24 mouse cellular contexts compared by ENCODE assay signal in genomic region chr4:63753855-63754254, GRCm38 (mm10). TPM values are rescaled to one million over a fixed set of nuclear protein-coding genes. Genes with fewer than 3 reads are reported as not detected.
DNase-seq lines count a peak whose midpoint lies in the region; ATAC-seq and TF ChIP-seq lines count a peak whose summit lies in the region.
"Had no signal": no experiment of that assay in that cellular context is flagged by ENCODE, and none has a peak within 500 bp of the region (broad histone marks: within the 10 kb centered on the region; RNA-seq: fewer than 3 reads in every experiment).

No protein-coding gene starts in this region.

- H3K79me2 ChIP-seq in heart, adult 2 months (replicated peaks; ENCODE audit: control insufficient read depth, insufficient read depth, low read length) = no peaks in the 10 kb centered on the region
- no peaks in the 10 kb centered on the region for H3K79me2 ChIP-seq in myocyte (ENCODE audit: control insufficient read depth, insufficient read depth)

- peak; percentile 15 for DNase-seq in heart, adult 11 months
- no peak for DNase-seq in heart, adult 2 months
- DNase-seq in liver, postnatal 0 days = no peak
- DNase-seq: adrenal gland, adult 2 months; adrenal gland, postnatal 10 days; adrenal gland, postnatal 25 days; cerebellum, adult 11 months; cerebellum, adult 18-20 months; cerebellum, adult 8-10 months; cerebellum, adult 9-11 months; cerebellum, postnatal 14 days; cerebellum, postnatal 36 days; forebrain, postnatal 0 days had no signal

- no peak overlapping the region for H3K4me3 ChIP-seq in heart, adult 2 months
- no peak overlapping the region for H3K4me3 ChIP-seq in liver, embryonic 15.5 days (replicated peaks)
- no peak overlapping the region for H3K4me3 ChIP-seq in liver, postnatal 0 days (ENCODE audit: low read depth, low read length)
- H3K4me3 ChIP-seq in embryonic fibroblast, embryonic 13.5 days (ENCODE audit: insufficient read depth, low read length) = no peak overlapping the region
- no peak overlapping the region for H3K4me3 ChIP-seq in myocyte
- no peak overlapping the region for H3K4me3 ChIP-seq in midbrain, embryonic 13.5 days (replicated peaks)
- H3K4me3 ChIP-seq: embryonic facial prominence, embryonic 13.5 days; embryonic facial prominence, embryonic 15.5 days; forebrain, embryonic 13.5 days; forebrain, embryonic 15.5 days had no signal

- H3K27me3 ChIP-seq in heart, adult 2 months (ENCODE audit: control insufficient read depth, insufficient read depth, low read length) = no peaks in the 10 kb centered on the region
- no peaks in the 10 kb centered on the region for H3K27me3 ChIP-seq in liver, embryonic 15.5 days
- H3K27me3 ChIP-seq in liver, postnatal 0 days (ENCODE audit: insufficient read depth, low read length) = no peaks in the 10 kb centered on the region
- no peaks in the 10 kb centered on the region for H3K27me3 ChIP-seq in myocyte (ENCODE audit: control insufficient read depth, insufficient read depth, insufficient read length)
- no peaks in the 10 kb centered on the region; the same call in 1 of the 2 replicates for H3K27me3 ChIP-seq in midbrain, embryonic 13.5 days
- H3K27me3 ChIP-seq: embryonic facial prominence, embryonic 13.5 days; embryonic facial prominence, embryonic 15.5 days; forebrain, embryonic 13.5 days; forebrain, embryonic 15.5 days had no signal

- H3K9me3 ChIP-seq in liver, embryonic 15.5 days (replicated peaks) = no peaks in the 10 kb centered on the region
- H3K9me3 ChIP-seq in liver, postnatal 0 days (ENCODE audit: low read length) = no peaks in the 10 kb centered on the region
- H3K9me3 ChIP-seq in midbrain, embryonic 13.5 days = no peaks in the 10 kb centered on the region
- H3K9me3 ChIP-seq: embryonic facial prominence, embryonic 13.5 days; embryonic facial prominence, embryonic 15.5 days; forebrain, embryonic 13.5 days; forebrain, embryonic 15.5 days had no signal

- WGBS in heart, adult 2 months = 91% methylated on average over 2 of the region's 2 CpGs
- WGBS in liver, embryonic 15.5 days (ENCODE audit: insufficient replicate concordance) = 48% methylated on average over 2 of the region's 2 CpGs
- 52% methylated on average over 2 of the region's 2 CpGs for WGBS in liver, postnatal 0 days (ENCODE audit: insufficient replicate concordance)
- 87% methylated on average over 2 of the region's 2 CpGs for WGBS in midbrain, embryonic 13.5 days

- H3K4me1 ChIP-seq in heart, adult 2 months (ENCODE audit: control insufficient read depth, insufficient read depth, low read length) = no peaks in the 10 kb centered on the region
- no peaks in the 10 kb centered on the region for H3K4me1 ChIP-seq in liver, embryonic 15.5 days (replicated peaks)
- H3K4me1 ChIP-seq in liver, postnatal 0 days (ENCODE audit: insufficient read depth) = no peaks in the 10 kb centered on the region
- peaks cover 11% of the 10 kb centered on the region; the same call in 1 of the 2 replicates for H3K4me1 ChIP-seq in embryonic fibroblast, embryonic 13.5 days (ENCODE audit: control insufficient read depth, insufficient read depth, low read length)
- no peaks in the 10 kb centered on the region; the same call in 1 of the 2 replicates for H3K4me1 ChIP-seq in midbrain, embryonic 13.5 days (replicated peaks)
- H3K4me1 ChIP-seq: forebrain, embryonic 13.5 days; forebrain, embryonic 15.5 days had no signal

- no peak overlapping the region for H3ac ChIP-seq in myocyte (ENCODE audit: control insufficient read depth, insufficient read length)

- intact Hi-C loops in heart, adult 2 months (cut with DNase I) = no loop called here

- H3K36me3 ChIP-seq in heart, adult 2 months (ENCODE audit: control insufficient read depth, insufficient read depth, low read length) = no peaks in the 10 kb centered on the region
- no peaks in the 10 kb centered on the region for H3K36me3 ChIP-seq in liver, embryonic 15.5 days (replicated peaks)
- no peaks in the 10 kb centered on the region for H3K36me3 ChIP-seq in liver, postnatal 0 days (replicated peaks; ENCODE audit: insufficient read depth, low read length)
- no peaks in the 10 kb centered on the region for H3K36me3 ChIP-seq in myocyte (ENCODE audit: control insufficient read depth, insufficient read depth)
- no peaks in the 10 kb centered on the region for H3K36me3 ChIP-seq in midbrain, embryonic 13.5 days
- H3K36me3 ChIP-seq: embryonic facial prominence, embryonic 13.5 days; embryonic facial prominence, embryonic 15.5 days; forebrain, embryonic 15.5 days had no signal

- TF ChIP-seq CTCF in heart, adult 2 months (IDR thresholded peaks at IDR 0.05) = no peak
- no peak for TF ChIP-seq CTCF in liver, postnatal 0 days (IDR thresholded peaks at IDR 0.05; ENCODE audit: low read depth)
- no peak for TF ChIP-seq CTCF in embryonic fibroblast, embryonic 13.5 days (IDR thresholded peaks at IDR 0.05; ENCODE audit: borderline replicate concordance, insufficient read depth, low read length)

- TF ChIP-seq EP300 in heart, adult 2 months (IDR thresholded peaks at IDR 0.05; ENCODE audit: insufficient read depth, low read depth, low read length) = no peak
- TF ChIP-seq EP300 in liver, postnatal 0 days (IDR thresholded peaks at IDR 0.05; ENCODE audit: low read depth) = no peak

- peak; percentile 44; the same call in 1 of the 2 replicates for ATAC-seq in liver, embryonic 15.5 days (ENCODE audit: insufficient read depth)
- ATAC-seq in liver, postnatal 0 days = no peak
- no peak for ATAC-seq in midbrain, embryonic 13.5 days
- ATAC-seq: forebrain, embryonic 13.5 days; forebrain, embryonic 15.5 days; forebrain, postnatal 0 days had no signal

- no peak overlapping the region for H3K27ac ChIP-seq in heart, adult 2 months
- H3K27ac ChIP-seq in liver, embryonic 15.5 days (replicated peaks) = no peak overlapping the region
- H3K27ac ChIP-seq in liver, postnatal 0 days (ENCODE audit: low read depth) = no peak overlapping the region
- H3K27ac ChIP-seq in embryonic fibroblast, embryonic 13.5 days (ENCODE audit: insufficient read depth, low read length) = 0 out of 2 replicates have a peak overlapping the region, but pooled peaks have one; percentile 42
- H3K27ac ChIP-seq in midbrain, embryonic 13.5 days = no peak overlapping the region
- H3K27ac ChIP-seq: embryonic facial prominence, embryonic 13.5 days; embryonic facial prominence, embryonic 15.5 days; forebrain, embryonic 13.5 days; forebrain, embryonic 15.5 days had no signal

- no peak overlapping the region for H3K9ac ChIP-seq in heart, adult 2 months (ENCODE audit: low read depth, low read length)
- H3K9ac ChIP-seq in liver, embryonic 15.5 days = no peak overlapping the region
- no peak overlapping the region for H3K9ac ChIP-seq in liver, postnatal 0 days (replicated peaks)
- no peak overlapping the region for H3K9ac ChIP-seq in midbrain, embryonic 13.5 days (replicated peaks)
- H3K9ac ChIP-seq: embryonic facial prominence, embryonic 13.5 days; embryonic facial prominence, embryonic 15.5 days; forebrain, embryonic 13.5 days; forebrain, embryonic 15.5 days; forebrain, postnatal 0 days had no signal

- TF ChIP-seq POLR2A in heart, adult 2 months (IDR thresholded peaks at IDR 0.05; ENCODE audit: insufficient read depth, low read depth, low read length) = no peak
- no peak for TF ChIP-seq POLR2A in embryonic fibroblast, embryonic 13.5 days (IDR thresholded peaks at IDR 0.05; ENCODE audit: low read depth, low read length)
- no peak for TF ChIP-seq POLR2A in myocyte (IDR thresholded peaks at IDR 0.05; ENCODE audit: insufficient read length, low read depth)

- H3K4me2 ChIP-seq in liver, embryonic 15.5 days = no peak overlapping the region
- no peak overlapping the region for H3K4me2 ChIP-seq in liver, postnatal 0 days (ENCODE audit: low read depth, low read length)
- H3K4me2 ChIP-seq in myocyte (ENCODE audit: low read depth) = peak overlapping the region; percentile 82
- H3K4me2 ChIP-seq in midbrain, embryonic 13.5 days (replicated peaks) = no peak overlapping the region
- H3K4me2 ChIP-seq: embryonic facial prominence, embryonic 13.5 days; embryonic facial prominence, embryonic 15.5 days; forebrain, embryonic 13.5 days; forebrain, embryonic 15.5 days had no signal

TF ChIP-seq in myocyte, 11 proteins besides CTCF, POLR2A, EP300 and RAD21:
- TF ChIP-seq TCF12 (IDR thresholded peaks at IDR 0.05; ENCODE audit: insufficient read depth, poor library complexity, severe bottlenecking) = no peak
- TF ChIP-seq SRF (IDR thresholded peaks at IDR 0.05; ENCODE audit: control insufficient read depth, insufficient read length, low read depth) = no peak
- no peak for TF ChIP-seq MYOD1 (IDR thresholded peaks at IDR 0.05; ENCODE audit: control insufficient read depth in 1 of 3, insufficient read length in 2 of 3, low read depth in 2 of 3)
- TF ChIP-seq E2F4 (IDR thresholded peaks at IDR 0.05; ENCODE audit: insufficient read depth) = no peak
- no peak for TF ChIP-seq MAX (IDR thresholded peaks at IDR 0.05; ENCODE audit: low read depth)
- TF ChIP-seq POLR2AphosphoS2 (IDR thresholded peaks at IDR 0.05; ENCODE audit: insufficient read length, low read depth) = no peak

RNA-seq across cellular contexts. Expression of gene Tnfsf15, which starts 8.9 kb away (rescaled TPM):
- not detected for total RNA-seq in heart, adult 2 months (2021)
- polyA plus RNA-seq in heart, adult 2 months (2012; rRNA removed) = 0.03 TPM in 1 of 2 replicates, not detected in the other
- 0.09 and 0.14 TPM in 2 replicates for polyA plus RNA-seq in liver, embryonic 15.5 days (2015; fragmentation: Nextera tagmentation; extraction: Ambion mirVana)
- not detected in 2 replicates for polyA plus RNA-seq in liver, postnatal 0 days (2015; fragmentation: Nextera tagmentation; extraction: Ambion mirVana)
- 2.5 and 3.3 TPM in 2 replicates for polyA plus RNA-seq in embryonic fibroblast, embryonic 13.5 days (2011; ENCODE audit: insufficient read length, low read depth, missing spikeins)
- polyA plus RNA-seq in myocyte (2012; fragmentation: generic; extraction: Trizol) = 0.29 TPM
- not detected in 2 replicates for polyA plus RNA-seq in midbrain, embryonic 13.5 days (2015; fragmentation: Nextera tagmentation; extraction: Ambion mirVana)
- total RNA-seq: common myeloid progenitor, adult 5-6 weeks; forebrain, postnatal 0 days; MEL had no signal
- polyA plus RNA-seq: adrenal gland, adult 2 months; embryonic facial prominence, embryonic 13.5 days; forebrain, embryonic 11.5 days; forebrain, embryonic 13.5 days; forebrain, embryonic 15.5 days; forebrain, postnatal 0 days had no signal
